Mouse (Mus musculus) A20 (cell line): ENCODE measurements around the gene Atg16l1.

Experiments
- DNase-seq: peaks from one replicate; pipeline ENCODE4 v3.0.0-alpha.2; 2011; ENCODE audit warnings: low read depth, low spot score

Atg16l1 gene

GRCm38 (mm10) chr1:87755641-87756470 is at the start of gene Atg16l1:
TSS of gene Atg16l1 (plus strand) at chr1:87755870.
- peak; percentile 98 for DNase-seq

GRCm38 (mm10) chr1:87706361-87706760 is 49.3 kb upstream of the Atg16l1 start:
- DNase-seq: no peak

DNA sequence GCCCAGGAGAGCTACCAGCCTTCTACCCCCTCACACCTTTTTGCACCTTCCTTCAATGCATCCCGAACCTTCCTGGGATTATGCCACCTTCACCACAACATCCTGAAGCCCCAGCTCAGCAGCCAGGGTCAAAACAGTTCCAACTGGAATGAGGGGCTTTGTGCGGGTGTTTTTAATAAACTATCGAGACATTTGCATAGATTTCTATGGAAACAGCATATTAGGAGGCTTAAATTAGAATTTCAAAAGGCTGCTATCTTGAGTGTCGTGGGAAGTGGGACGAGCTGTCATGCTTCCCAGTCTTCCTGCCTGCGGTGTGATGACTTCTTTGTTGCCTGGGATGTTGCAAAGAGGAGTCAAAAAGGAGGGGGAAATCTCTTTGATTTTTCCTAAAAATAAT is 46.6 kb upstream of the Atg16l1 start:
- no peak for DNase-seq

- no peak for DNase-seq
Measured at GRCm38 (mm10) chr1:87709661-87710270, 45.9 kb upstream of the Atg16l1 start.

GRCm38 (mm10) chr1:87711938-87712613 is 43.6 kb upstream of the Atg16l1 start:
- DNase-seq: no peak

- no peak for DNase-seq
Measured at GRCm38 (mm10) chr1:87712614-87712971, 43.1 kb upstream of the Atg16l1 start.

DNA sequence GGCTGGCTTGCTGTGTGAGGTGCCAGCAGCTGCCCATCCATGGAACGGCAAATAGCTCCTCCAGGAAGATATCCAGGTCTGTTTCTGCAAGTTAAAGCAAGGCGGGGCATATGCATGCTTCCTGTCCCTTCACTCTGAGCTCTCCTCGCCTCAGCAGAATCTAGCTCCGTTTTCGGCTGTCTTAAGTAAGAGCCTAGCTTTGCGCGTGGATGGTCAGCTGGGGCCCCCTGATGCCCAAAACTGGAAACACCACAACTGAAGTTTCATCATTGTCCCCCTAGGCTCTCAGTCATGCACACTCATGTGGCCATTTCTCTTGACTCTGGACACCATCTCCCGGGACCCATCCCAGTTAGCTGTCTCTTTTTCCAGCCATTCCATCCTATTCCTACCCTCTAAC is 34.3 kb upstream of the Atg16l1 start:
- DNase-seq: peak; percentile 12

DNA sequence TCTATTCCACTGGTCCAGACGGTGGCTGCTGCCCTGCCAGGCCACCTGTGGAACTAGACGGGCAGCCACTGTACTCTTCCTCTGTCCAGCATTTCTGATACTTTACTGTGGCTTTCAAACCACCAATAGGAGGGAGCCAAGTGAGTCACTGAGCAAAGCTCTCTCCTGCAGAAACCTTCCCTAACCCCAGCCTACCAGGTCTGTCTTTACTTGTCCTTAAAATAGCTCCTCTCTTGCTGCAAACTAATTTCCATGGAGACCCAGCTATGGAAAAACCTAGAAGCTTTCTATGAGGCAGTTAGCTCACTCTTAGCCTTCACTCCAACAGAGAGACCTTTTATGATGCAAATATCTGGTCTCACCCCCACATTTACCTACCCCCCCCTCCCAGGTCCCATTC is 33.6 kb upstream of the Atg16l1 start:
- no peak for DNase-seq

DNA sequence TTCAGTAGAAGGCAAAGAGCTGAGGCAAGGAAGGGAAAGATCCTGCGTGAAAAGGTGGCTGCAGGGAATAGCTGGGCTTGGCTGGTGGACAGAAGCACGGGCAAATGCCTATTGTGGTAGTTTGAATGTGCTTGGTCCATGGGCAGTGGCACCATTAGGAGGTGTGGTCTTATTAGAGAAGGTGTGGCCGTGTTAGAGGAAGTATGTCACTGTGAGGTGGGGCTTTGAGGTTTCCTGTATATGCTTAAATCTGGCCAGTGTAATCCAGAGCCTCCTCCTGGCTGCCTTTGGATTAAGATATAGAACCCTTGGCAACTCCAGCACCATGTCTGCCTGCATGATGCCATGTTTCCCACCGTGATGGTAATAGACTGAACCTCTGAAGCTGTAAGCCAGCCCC is 32.3 kb upstream of the Atg16l1 start:
- DNase-seq: peak; percentile 8

DNA sequence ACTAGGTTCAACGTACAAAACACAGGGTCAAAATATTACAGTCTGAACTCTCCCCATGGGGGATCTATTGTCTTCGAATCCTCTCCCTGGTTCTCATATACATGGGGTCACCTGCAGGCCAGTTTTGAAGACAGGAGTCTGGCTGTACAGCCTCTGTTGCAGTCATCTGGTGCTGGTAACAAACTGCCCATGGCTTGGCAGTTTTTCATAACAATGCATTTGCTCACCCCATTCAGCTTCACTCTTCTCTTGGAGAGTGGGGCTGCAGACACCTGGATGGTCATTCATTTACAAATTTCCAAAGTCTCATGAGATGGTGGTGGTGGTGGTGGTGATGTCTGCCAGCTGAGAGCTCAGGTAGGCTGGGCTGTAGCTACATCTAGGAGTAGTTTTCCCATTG is 26.6 kb upstream of the Atg16l1 start:
- no peak for DNase-seq

DNA sequence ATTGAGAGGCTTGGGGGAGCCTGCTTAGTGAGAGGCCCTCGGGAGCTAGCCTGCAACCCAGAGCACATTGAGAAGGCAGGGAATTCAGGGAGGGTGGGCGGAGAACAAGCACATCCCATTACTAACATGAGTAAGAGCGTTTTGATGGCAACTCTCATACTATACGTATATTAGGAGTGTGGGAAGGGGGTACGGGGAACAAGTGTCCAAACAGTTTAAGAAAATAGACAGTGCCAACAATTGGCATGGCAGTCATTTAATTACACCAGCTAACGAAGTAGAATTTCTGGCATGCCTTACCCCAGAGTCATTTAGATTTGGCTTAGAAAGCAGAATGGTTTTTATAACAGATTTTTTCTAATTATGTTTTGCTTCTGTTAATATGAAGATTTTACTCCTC is 25.8 kb upstream of the Atg16l1 start:
- no peak for DNase-seq

DNA sequence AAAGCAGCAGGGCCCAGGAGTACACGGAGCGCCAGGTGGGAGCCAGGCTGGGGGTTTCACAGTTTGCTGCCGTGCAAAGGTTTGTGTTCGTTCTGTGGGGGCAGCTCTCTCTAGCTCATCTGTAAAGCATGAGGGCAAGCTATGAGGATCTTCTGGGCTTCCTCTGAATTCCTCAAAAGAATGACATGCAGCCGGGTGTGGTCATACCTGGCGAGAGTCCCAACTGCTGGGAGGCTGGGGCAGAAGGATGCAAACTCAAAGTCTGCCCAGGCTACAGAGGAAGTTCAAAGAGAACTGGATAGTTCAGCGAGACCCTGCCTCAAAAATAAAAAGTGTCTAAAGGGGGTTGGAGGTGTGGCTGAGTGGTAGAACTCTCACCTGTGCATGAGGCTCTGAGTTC is 25.4 kb upstream of the Atg16l1 start:
- DNase-seq: no peak

DNA sequence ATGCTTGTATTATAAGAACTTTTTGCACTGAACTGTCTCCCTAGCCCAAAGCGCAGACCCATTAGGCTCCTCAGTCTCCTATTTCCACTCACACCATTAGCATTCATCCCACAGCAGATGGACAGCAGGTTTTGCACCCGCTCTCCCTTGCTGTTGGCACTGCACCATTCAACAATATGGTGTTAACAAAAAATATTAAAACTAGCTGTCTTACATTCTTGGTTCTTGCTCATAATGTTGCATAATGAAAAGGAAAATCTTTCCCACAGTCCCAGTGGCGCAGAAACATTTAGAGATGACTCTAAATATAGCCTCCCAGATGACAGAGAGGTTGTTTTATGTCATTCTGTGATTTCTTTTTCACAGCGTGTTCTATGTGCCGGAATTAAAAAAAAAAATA is 22.5 kb upstream of the Atg16l1 start:
- no peak for DNase-seq

DNA sequence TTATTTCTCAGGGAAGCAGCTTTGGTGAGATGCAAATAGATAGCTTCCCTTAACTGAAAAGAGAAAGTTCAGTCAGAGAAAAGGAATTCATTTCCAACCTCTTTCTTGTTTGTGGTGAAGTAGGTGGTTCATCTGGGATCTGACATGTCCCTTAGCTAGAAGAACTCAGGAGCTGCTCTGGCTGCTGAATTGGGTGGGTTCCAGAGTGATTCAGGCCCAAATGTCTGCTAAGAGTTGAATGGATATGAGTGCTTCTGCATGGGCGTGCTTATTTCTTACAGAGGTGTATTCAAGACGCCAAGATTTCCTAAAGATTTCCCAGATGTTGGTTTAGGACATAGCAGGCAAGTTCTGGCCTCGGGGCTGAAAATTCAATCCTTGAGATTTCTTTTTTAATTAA is 21.5 kb upstream of the Atg16l1 start:
- DNase-seq: no peak

DNA sequence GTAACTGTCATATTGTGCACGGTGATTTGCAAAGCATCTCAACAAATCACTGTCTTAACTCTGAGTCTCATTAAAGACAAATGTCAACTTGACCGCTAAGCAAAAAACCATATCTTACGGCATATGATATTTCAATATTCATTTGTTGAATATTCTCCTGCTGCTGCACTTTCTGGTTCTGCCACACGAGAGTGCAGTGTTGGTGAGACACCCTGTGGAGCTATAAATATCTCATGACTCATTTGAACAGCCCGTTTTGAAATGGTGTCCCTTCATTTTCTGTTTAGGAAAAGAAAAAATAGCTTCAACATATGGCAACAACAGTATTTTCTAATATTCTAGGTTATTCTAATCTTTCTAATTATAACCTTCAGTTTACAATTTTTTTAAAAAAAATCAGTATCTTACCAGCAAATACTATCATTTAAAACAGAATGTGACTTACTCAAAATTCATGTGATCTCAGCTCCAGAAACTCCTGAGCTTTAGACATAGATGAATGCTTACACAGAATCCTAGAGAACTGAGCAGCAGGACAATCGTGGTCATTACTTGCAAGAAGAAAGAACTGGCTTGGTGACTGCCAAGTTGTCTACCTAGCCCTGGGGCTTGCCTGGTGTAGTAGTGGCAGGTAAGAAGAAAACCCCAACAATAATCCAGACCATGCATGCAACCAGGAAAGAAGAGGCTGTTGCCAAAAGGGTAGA is 14.9 kb upstream of the Atg16l1 start:
- no peak for DNase-seq

- no peak for DNase-seq
Measured at GRCm38 (mm10) chr1:87749360-87749973, 6.2 kb upstream of the Atg16l1 start.

DNA sequence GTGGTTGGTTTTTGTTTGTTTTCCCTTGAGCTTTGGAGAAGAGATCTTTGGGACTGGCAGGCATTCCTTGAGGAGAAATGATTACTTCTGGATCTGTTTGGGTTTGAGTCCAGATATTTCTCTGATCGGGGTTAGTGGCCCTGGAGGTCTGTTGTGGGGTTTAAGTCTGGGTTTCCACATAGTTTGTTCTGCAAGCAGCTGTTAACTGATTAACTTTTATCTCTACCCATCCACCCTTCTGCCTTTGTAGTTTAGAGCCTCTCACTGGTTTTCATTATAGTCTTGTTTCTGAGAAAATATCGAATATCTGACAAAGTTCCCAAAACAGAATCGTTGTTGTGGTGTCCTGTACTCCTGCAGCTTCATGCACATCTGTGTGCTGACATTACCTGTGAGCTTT is 8.2 kb downstream of the Atg16l1 start:
- DNase-seq: no peak

DNA sequence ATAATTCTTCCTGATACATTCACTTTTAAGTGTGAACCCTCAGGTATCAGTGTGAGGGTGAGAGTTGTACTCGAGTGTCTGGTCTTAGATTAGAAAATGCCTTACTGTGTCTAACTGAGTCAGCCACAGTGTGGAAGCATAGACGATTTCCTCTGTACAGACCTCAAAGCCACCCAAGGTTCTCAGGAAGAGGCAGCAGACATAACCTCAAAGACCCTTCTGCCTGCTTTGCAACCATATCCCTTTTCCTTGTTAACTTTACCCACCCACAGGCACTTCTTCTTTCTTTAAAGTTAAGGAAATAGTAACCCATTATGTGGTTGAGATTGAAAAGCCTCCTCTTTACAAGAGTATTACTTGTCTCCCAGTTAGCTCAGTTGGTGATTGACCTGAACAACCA is 10.1 kb downstream of the Atg16l1 start:
- DNase-seq: no peak

GRCm38 (mm10) chr1:87766233-87766632 is 10.6 kb downstream of the Atg16l1 start:
- DNase-seq: peak; percentile 81

DNA sequence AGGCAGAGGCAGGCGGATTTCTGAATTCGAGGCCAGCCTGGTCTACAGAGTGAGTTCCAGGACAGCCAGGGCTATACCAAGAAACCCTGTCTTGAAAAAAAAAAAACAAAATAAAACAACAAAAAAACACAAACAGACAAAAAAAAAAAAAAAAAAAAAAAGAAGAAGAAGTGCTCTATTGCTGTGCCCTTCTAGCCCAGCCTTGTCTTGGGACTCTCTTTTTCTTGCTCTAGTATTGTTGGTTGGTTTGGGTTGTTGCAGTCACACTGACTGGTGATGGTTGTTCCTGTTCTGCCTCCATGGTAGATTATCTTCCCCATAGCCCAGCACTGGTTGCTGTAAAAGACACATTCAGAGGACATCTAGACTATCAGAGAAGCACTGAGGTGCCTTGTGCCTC is 13.6 kb downstream of the Atg16l1 start:
- no peak for DNase-seq

GRCm38 (mm10) chr1:87770486-87770885 is 14.8 kb downstream of the Atg16l1 start:
- no peak for DNase-seq

GRCm38 (mm10) chr1:87771724-87772123 is 16.1 kb downstream of the Atg16l1 start:
- DNase-seq: no peak
